Mouse (Mus musculus): Measurements from ENCODE around the gene Agbl1.
"Not testable (repeated sequence)": the region's sequence is repeated elsewhere in the genome, so short reads cannot be mapped to it uniquely, and the experiment has no call there.

Gene Agbl1

DNA sequence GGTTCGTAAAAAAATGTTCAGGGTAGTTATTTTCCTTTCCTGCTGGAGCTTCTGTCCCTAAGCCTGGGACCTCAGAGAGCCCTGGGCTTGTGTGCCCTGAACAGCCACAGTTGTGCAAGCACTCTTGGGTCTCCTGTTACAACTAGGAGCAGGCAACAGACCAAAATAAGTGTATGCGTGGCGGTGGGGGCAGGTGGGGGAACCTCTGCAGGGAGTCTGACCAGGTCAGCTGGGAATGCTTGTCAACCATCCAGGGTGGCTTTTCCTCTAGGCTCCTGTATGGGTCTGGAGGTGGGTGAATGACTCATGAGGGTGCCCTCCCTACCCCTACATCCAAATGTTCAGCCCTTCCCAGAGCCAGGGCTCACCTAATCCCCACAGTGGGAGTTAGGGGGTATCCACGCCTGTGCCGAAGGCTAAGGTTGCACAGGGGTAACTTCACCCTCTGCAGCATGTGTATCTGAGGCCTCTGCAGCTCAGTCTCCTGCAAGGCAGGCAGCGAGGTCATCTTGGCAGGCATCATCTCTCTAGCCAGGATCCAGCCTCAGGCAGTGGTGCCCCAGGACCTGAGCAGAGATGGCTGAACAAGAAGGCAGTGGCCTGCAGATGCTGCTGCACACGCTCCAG, at the start of gene Agbl1:
Gene Agbl1 (plus strand): TSS at position 577 of the 627 bp plus-strand sequence.
- in situ Hi-C loops (cut with MboI, MseI) = no loop called here

DNA sequence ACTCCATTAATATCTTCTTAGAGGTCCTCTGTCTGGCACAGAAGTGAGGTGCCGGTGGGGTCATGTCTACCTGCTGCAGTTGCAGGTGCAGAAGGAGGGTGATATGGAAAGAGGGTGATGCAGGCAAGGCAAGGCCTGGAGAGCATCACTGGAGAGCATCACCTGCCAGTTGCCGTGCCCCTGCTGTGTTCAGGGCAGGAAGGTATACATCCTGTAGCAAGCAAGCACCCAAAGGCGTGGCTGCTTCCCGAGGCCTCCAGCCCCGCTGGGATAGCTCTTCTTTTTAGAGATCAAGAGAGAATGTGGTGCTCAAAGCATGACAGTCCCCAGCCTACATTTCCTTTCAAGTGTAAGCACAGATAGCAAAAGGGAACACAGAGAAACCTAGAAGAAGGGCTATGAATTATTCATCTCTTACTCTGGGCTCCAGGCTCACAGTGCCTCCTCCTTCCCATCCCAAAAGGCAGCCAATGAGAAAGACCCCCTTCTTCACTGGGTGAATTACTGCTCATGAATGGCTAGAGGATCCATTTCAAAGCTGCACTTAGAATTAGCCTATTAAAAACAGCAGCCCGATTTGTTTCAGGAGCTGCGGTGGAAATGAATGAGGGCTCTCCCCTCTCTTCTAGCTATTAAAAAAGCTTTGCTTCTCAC, 44.6 kb upstream of the Agbl1 start:
- in situ Hi-C loops (cut with MboI, MseI) = loop anchor here in 1 of 2 experiments (10.0 kb wide), 1 partner anchor 1410 kb away; no protein-coding TSS in a partner anchor

DNA sequence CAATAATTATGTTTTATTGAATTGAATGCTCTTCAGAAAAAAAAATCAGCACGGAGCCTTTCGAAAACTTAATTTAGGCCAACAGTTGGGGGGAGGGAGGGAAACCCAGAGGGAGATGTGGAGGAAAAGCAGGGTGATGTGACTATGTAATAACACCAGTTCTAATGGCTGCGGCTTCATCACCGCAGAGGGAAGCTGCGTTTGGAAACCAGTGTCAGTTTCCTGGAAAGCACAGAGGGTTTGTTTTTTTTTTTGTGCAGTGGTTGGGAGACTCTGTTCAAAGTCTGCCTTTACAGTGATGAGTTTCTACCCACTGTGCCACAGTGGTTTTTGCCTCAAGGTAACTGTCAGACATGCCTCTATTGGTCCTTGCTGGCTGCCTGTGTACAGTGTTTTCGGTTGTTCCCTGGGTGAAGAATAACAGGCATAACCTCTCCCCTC, 44.0 kb upstream of the Agbl1 start:
- in situ Hi-C loops (cut with MboI, MseI) = loop anchor here in 1 of 2 experiments (10.0 kb wide), 1 partner anchor 1409 kb away; no protein-coding TSS in a partner anchor

DNA sequence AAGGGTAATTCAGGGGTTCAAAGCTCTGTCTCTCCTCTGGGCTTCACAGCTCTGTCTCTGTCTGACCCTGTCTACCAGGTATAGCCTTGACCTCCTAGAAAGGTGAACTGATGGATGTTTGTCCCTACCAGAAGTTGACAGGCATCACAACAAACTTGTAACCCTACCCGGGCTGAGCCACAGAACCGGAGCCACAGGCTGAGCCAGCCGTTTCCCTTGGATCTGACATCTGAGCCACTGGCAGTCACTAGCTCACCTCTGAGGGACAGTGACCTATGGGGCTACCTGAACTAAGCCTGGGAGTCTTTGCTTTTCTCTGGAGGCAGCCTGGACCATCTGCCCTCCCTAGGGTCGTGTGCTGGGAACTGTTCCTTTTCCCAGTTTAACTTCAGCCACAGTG, 11.1 kb upstream of the Agbl1 start:
- in situ Hi-C loops (cut with MboI, MseI) = no loop called here

DNA sequence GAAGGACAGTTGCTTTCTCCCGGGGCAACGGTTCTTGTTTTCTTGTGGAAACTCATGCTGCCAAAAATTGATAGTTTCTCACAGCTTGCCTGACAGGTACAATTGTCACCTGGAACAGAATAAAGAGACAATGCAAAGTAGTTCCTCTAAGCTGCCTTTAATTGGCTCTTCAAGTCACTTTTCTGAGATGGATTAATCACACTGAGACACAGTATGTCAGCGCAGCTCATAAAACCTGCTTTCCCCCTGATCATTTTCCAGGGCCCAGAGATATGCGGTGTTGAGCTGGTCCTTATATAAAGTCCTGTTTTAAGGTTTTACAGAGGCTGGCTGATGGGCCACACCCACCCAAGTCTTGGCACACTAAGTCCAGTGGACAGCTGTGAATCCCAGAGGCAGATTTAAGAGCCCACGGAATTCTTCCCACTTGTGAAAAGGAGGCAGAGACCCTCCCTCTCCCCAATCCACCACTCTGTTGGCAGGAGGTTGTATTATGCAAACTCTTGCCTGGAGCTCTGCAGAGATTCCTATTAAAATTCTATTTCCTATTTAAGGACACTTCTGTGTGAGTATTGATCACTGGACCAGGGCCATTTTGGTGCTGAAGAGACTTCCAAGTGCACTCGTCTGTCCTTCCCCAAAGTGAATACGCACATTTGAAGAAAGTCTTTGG, 9.8 kb upstream of the Agbl1 start:
- in situ Hi-C loops (cut with MboI, MseI) = no loop called here

DNA sequence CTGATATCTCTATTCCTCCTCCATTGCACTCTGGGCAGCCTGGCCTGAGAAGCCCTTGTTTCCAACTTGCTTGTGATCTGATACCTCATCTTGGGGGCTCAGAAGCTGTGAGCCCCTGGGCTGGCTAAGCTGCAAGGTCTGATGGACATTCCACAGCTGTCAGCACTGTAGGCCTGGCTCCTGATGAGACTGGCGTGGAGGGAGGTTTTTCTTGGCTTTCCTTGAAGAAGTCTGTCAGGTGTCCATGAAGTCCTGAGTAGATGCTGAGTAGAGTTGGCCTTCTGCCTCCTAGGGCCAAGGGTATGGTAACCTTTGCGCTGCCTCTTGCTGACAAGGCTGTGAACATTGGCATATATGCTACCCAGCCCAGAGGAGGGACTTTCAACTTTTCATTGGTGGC, 7.0 kb upstream of the Agbl1 start:
- in situ Hi-C loops (cut with MboI, MseI) = no loop called here

DNA sequence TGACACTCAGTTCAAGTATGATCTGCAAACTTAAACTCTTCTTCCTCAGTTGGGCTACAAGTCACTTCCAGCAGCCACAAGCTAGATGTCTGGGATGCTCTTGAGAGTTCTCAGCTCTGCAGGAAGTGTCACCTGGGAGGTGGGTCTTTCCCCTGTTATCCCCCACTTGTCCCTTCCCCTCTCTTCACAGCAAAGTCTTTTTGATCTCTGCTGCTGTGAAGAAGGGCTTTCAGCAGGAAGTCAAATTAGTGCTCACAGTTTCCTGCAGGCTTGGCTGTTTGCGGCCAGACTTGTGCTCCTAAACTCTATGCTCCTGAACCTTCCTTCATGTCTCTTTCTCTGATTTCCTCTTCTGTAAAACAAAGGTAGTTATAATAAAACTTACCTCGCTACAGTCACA, 806 bp upstream of the Agbl1 start:
- in situ Hi-C loops (cut with MboI, MseI) = no loop called here

DNA sequence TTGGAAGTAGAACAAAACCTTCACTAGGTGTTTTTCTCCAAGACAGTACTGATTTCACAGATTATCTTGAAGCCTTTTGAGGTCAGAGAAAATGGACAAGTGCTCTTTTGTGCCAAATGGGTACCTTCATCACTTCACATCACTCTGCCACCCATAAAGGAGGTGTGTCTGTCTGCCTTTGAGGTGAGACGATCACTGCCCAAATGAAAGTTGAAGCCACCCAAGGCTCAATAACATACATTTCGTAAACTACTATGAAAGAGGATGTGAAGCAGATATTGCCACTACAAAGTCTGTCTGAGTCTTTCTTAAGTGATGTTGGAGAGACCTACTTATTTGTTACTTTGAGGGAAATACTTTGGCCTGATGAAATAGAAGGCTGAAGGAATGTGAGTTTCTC, 4.6 kb downstream of the Agbl1 start:
- in situ Hi-C loops (cut with MboI, MseI) = no loop called here

DNA sequence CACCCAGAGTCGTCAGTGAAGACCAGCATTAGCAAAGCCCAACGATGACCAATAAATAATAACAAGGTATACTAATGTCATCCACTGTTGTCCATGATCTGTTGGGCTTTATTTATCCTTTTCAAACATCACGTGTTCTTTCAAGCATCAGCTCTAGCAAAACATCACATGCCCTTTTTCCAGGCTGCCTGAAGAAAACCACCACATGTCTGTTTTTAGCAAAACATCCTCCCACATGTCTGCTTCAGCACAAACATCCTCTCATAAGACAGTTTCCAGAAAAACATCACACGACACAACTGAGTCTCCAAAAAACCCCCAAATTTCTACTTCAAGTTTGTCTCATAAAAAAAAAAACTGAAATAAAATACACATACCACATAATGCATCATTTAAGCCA, 7.8 kb downstream of the Agbl1 start:
- in situ Hi-C loops (cut with MboI, MseI) = no loop called here

DNA sequence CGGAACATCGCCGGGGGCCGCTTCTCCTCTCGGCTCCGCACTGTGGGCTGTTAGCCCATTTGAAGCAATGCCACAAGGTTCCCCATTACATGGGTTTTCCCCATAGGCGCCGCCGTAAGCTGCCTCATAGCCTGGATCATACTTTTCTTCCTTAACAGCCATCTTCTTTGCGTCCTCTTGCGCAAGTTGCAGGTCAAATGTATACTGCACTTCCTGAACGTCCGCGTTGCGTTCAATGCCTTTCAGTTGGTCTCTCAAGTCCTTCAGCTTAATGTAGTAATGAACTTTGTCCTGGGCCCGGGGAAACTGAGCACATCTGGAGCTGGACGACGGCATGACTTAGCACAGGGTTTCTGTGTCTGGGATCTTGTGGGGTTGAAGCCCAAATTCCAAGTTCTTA, 15.2 kb downstream of the Agbl1 start:
- in situ Hi-C loops (cut with MboI, MseI) = not testable (repeated sequence)

DNA sequence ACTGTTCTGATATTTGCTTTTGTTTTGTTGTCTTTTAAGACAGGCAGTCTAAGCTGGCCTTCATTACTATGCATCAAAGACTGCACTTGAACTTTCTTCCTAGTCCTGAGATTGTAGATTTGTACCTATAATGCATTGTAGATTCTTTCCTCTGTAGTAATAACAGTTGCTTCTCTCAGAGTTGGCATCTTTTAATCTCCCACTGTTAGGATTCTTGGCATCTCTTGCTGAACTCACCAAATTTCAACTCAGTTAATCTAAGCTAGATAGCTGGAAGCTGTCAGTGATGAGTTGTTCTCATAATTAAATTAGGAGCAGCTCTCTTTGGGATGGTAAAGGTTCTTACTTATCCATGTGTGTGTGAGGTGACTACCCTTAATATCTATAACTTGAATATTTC, 45.4 kb downstream of the Agbl1 start:
- in situ Hi-C loops (cut with MboI, MseI) = no loop called here

DNA sequence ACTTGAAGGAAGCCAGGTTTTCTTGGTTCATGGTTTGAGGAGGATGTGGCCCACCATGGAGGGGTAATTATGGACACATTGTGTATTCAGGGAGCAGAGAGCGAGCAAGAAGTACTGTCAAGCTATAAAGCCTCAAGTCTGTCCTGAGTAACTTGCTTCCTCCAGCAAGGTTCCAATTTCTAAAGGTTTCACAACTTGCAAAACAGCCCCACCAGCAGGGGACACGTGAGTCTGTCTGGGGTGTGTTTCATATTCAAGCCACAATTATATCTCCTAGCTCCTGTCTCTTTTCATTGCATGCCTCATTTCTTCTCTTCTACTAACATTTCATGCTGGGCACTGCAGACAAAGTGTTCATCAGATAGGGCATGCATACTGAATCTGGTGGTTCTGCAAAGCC, 53.1 kb downstream of the Agbl1 start:
- in situ Hi-C loops (cut with MboI, MseI) = no loop called here

DNA sequence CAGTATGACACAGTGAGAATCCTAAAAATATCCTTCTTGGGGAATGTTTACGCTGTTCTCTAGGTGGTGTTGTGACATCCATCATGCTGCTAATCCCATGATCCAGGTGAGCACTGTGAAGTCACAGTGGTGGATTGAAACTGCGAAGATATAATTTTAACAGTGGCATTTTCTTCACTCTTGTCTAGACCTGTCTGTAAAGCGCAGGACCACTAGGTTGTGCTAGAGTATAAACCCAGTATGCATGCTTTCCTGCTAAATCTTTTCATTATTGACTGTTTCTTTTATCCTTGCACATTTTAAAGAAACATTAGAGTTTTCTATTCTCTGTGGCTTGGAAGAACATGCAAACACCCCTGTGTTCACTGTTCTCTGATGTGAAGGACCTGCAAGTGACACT, 57.8 kb downstream of the Agbl1 start:
- in situ Hi-C loops (cut with MboI, MseI) = no loop called here

DNA sequence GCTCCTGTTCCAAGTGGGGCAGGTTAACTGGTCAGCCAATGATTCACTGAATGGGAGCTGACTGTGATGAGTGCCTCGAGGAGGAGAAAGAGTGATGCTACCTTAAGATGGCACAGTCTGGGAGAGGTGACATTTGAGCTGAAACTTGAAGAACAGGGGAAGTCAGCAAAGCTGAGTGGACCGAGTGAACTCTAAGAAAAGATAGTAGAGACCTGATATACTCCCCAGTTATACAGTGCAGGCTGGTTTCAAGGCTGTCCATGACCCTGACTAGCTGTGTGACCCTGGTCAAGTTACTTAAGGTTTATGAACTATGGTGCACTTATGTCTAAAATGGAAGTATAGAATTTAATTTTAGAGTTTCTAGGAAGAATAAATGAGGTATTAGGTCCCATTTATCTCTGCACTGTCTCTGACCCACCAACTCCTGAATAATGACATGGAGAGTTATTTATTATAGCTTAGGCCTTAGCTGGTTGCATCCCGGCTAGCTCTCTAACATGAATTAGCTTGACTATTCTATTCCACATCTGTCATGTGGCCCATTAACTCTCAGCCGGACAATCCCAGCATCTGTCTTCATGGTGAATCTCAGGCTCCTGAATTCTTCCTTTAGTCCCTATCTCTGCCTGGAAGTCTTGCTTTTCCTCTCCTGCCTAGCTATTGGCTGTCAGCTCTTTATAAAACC, 92.3 kb downstream of the Agbl1 start:
- in situ Hi-C loops (cut with MboI, MseI) = no loop called here

DNA sequence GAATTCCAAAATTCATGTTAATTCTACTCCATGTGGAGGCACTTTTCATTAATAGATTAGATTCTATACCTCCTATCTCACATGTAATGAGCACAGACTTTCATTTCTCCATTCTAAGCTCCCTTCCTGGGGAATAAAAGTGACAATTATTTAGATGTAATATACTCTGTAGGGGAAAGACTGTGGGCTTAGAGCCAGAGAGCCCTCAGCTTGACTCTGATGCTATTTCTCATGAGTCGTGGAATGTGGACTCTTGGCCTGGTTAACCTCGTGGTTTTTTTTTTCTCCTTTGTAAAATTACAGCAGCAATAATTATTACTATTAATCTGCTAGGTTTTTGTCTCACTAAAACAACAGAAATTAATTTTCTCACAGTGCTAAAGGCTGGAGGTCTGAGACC, 96.4 kb downstream of the Agbl1 start:
- in situ Hi-C loops (cut with MboI, MseI) = no loop called here

DNA sequence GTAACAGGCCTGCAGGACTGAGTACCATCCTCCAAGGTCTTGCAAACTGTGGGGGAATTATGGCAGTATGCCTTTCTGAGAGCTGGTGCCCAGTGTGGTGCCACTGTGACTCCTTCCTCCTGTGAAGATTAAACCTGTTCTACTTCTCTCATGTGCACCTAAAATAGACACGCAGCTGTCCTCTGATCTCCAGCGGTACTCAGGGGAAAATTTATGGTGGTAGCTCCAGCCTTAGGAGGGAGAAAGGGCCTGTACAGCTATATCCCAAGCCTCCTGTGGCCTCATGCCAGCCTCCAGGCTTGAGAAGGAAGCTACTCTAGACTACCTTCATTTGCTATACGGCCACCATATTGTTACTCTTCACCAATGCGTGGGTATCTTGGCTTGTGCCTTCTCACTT, 109.6 kb downstream of the Agbl1 start:
- in situ Hi-C loops (cut with MboI, MseI) = no loop called here

DNA sequence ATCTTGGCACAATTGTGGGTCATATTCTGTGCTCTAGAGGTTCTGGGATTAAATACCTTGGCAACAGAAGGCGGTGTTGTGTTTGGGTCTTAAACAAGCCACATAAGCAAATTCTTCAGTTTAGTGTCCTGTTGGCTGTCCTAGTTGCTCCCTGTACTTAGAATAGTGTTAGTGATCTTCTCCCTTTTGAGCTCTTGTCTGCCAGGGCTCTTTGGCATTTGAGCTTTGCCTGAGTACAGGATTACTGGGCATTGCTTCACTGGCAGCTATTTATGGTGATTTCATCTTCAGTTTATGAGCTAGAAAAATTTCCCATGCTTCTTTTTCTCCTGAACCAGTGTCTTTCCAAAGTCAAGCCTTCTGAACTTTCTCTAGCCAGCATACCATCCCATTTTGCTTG, 111.9 kb downstream of the Agbl1 start:
- in situ Hi-C loops (cut with MboI, MseI) = no loop called here

DNA sequence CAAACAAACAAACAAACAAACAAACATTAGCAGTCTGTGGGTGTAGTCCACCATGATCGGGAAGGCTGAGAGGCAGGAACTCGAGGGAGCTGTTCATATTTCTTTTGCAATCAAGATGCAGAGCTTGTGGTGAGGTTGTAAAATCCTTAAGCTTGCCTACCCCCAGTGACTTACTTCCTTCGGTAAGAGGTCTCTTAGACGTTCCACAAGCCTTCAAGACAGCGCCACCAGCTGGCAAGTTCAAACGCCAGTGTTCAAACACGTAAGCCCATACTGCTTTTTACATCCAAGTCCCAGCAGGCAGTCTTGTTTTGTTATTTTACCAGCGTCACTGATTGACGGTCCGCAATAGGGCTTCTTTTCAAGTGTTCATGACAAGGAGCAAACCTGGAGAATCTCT, 123.8 kb downstream of the Agbl1 start:
- in situ Hi-C loops (cut with MboI, MseI) = loop anchor here in 1 of 2 experiments (5.0 kb wide), 1 partner anchor 426 kb away; no protein-coding TSS in a partner anchor

DNA sequence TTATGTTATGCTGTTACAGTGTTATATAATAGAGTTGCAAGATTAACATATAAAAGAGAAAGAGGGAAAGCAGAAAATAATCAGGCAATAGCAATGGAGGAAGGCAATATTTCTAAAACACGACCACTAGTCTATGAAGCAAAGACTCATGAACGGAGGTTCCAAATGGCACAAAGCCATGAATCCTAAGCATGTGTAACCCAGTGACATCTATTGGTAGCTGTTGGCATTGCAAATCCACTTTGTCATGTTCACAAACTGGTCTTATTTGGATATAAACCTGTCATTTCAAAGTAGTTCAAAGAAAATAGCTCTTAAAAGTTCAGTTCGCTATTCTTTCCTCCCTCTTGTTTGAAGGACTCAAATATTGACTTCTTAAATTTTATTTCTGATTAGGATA, 124.8 kb downstream of the Agbl1 start:
- in situ Hi-C loops (cut with MboI, MseI) = loop anchor here in 1 of 2 experiments (5.0 kb wide), 1 partner anchor 427 kb away; no protein-coding TSS in a partner anchor

DNA sequence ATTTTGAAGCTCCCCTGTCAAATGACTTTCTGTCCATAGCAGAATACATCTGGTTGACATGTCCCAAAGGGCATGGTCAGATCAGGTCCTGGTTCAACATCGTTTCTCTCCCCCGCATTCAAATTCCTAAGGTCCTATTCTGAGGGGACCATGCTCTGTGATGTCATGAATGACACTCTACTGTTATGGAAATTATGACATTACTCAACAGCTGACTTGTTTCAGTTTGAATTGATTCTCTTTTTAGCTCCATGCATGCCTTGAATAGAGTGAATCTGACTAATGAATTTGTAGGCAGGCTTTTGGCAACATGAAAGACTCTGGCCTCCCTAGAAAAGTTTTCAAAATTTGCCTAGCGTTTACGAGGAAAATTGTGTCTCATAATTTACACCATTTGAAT, 141.6 kb downstream of the Agbl1 start:
- in situ Hi-C loops (cut with MboI, MseI) = no loop called here

DNA sequence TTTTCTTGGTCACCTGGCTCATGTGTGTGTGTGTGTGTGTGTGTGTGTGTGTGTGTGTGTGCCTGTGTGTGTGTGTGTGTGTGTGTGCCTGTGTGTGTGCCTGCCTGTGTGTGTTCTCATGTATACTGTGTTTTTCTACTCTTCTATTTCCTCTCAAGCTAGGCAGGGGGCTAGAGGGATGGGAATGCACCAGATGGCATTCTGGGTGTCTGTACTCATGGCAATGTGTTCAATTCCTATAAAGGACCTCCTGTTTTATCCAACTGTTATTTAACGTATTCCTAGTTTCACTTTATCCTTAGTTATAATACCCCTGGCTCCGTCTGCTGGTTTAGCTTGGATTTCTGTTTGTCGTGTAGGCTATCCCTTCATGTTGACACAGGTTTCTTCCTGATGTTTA, 149.8 kb downstream of the Agbl1 start:
- in situ Hi-C loops (cut with MboI, MseI) = no loop called here

DNA sequence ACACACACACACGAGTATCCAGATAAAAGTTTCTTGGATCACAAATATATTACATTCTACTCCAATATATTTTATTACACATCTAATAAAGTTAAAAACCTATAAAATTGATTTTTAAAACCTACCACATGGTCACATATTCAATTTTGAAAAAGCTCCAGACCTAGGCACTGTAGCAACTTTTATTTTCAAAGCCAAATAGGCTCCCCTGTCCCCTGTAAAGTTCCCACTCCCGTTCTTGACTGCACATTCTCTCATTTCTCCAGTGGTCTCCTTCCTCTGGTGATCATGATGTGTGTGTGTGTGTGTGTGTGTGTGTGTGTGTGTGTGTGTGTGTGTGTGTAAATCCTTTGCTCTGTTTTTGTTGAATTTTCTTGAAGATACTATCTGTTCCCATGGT, 152.3 kb downstream of the Agbl1 start:
- in situ Hi-C loops (cut with MboI, MseI) = loop anchor here in 1 of 2 experiments (10.0 kb wide), 1 partner anchor 1193 kb away; no protein-coding TSS in a partner anchor
